Mouse (Mus musculus): ENCODE data around the gene Tekt1.
"Not testable (repeated sequence)": the region's sequence is repeated elsewhere in the genome, so short reads cannot be mapped to it uniquely, and the experiment has no call there.

DNA sequence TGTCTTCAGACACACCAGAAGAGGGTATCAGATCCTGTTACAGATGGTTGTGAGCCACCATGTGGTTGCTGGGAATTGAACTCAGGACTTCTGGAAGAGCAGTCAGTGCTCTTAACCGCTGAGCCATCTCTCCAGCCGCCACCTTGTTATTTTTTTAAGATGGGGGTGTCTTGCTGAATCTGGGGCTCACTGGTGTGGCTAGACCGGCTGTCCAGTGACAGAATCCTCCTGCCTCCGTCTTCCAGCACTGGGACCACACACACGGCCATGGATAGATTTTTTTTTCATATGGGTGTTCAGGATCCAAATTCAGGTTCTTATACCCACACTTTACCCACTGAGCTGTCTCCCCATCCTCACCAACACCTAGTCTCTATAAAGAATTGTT lies 19.0 kb downstream of the Tekt1 start:
- not testable (repeated sequence) for TF ChIP-seq POLR2A (IDR thresholded peaks at IDR 0.05; ENCODE audit: low read depth, low read length); CTCF (conservative IDR thresholded peaks at IDR 0.05; ENCODE audit: insufficient read depth, insufficient read length, low read depth, low read length)

Measured in kidney, adult 2 months (tissue).